Mouse (Mus musculus) embryonic facial prominence, embryonic 10.5 days (tissue): ENCODE measurements around the gene Glis1. TPM values are rescaled to one million over a fixed set of nuclear protein-coding genes. Genes with fewer than 3 reads are reported as not detected.

Source experiments
- DNase-seq: peaks from one replicate; pipeline ENCODE4 v3.0.0-alpha.2; 2017; ENCODE audit warnings: low spot score
- H3K27ac ChIP-seq: fragments of 300-500 bp; sonication (generic); replicated peaks from 2 replicates; pipeline ENCODE4 v1.5.1; 2016; ENCODE audit warnings: mild to moderate bottlenecking
- H3K27me3 ChIP-seq: fragments of 300-500 bp; sonication (generic); replicated peaks from 2 replicates; pipeline ENCODE4 v1.6.1; 2016; ENCODE audit warnings: low read depth, mild to moderate bottlenecking; ENCODE audit not compliant: poor library complexity, severe bottlenecking
- H3K36me3 ChIP-seq: fragments of 300-500 bp; sonication (generic); replicated peaks from 2 replicates; pipeline ENCODE4 v1.6.1; 2016; ENCODE audit warnings: mild to moderate bottlenecking, moderate library complexity
- H3K4me1 ChIP-seq: fragments of 300-500 bp; sonication (generic); 2 replicates; pipeline ENCODE4 v1.6.1; 2016
- H3K4me3 ChIP-seq: fragments of 300-500 bp; sonication (generic); 2 replicates; pipeline ENCODE4 v1.5.1; 2016; ENCODE audit warnings: mild to moderate bottlenecking, moderate library complexity
- H3K9me3 ChIP-seq: fragments of 300-500 bp; sonication (generic); 2 replicates; pipeline ENCODE4 v1.6.1; 2016; ENCODE audit warnings: mild to moderate bottlenecking
- WGBS: fragments of 180-500 bp; shearing (Covaris S2); methylation state at CpG from one replicate; pipeline ENCODE4 v1.1.7; 2016; 5-methylcytosine and 5-hydroxymethylcytosine counted together
- polyA plus RNA-seq: library from polyadenylated mRNA; unstranded; fragments of >200 nt; fragmentation: Nextera tagmentation; extraction: Ambion mirVana; gene quantifications from 2 replicates; pipeline ENCODE4 v1.2.1, GENCODE M21; 2016

Gene Glis1
- polyA plus RNA-seq, 1 experiment from 2014 or later: 7.3 TPM

- Histone ChIP-seq H3K4me3 (no peak overlapping the region), H3K36me3 (no peaks in the 10 kb centered on the region), H3K4me1 (peaks cover 31% of the 10 kb centered on the region), H3K27ac (peak overlapping the region; percentile 75), H3K9me3 (no peaks in the 10 kb centered on the region), H3K27me3 (peaks cover 29% of the 10 kb centered on the region)
- no peak for DNase-seq
- 70% methylated on average over 3 of the region's 3 CpGs for WGBS
These were observed 104.6 kb downstream of the Glis1 start for GRCm38 (mm10) chr4:107539021-107539420.

DNA sequence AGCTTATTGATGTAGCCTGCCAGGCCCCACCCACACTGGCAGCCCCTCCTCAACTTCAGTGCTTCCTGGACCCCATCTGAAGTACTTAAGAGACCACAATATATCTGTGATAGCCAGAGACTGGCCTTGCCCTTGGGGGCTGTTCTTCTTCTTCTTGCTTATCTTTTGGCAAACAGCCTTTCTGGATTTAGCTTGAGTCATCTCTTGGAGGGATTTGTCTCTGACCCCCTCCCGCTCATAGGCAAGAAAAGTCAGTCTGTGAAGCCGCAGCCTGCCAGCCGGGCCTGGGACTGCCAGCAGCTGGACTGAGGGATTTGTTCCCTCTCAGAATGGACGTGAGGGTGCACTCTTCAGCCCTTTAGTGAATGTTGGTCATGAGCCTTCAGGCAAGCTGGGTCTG is 107.4 kb downstream of the Glis1 start:
- 67% methylated on average over 4 of the region's 4 CpGs for WGBS
- peaks cover 36% of the 10 kb centered on the region for H3K4me1 ChIP-seq
- no peak overlapping the region for H3K4me3 ChIP-seq
- no peaks in the 10 kb centered on the region for H3K36me3 ChIP-seq
- no peak for DNase-seq
- H3K27ac ChIP-seq: no peak overlapping the region
- no peaks in the 10 kb centered on the region for H3K9me3 ChIP-seq
- peaks cover 12% of the 10 kb centered on the region for H3K27me3 ChIP-seq

DNA sequence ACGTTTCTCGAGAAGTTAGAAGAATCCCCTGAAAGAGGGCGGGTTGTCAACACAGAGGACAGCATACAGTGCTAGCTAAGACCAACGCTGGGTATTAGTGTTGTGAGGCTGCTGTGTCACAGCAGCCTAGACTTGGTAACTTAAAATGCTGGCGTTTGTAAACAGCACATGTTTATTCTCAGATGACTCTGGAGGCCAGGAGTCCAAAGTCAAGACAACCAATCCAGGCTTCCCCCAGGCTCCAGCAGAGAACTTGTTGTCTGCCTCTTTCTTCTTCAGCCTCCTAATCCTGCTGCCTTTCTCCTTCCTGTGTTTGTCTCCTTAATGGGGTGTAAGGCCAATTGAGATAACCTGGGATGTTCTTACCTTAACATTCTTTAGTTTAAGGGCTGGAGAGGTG is 110.5 kb downstream of the Glis1 start:
- Histone ChIP-seq H3K4me3 (no peak overlapping the region), H3K9me3 (no peaks in the 10 kb centered on the region), H3K27me3 (no peaks in the 10 kb centered on the region), H3K27ac (no peak overlapping the region), H3K36me3 (no peaks in the 10 kb centered on the region), H3K4me1 (peaks cover 19% of the 10 kb centered on the region)
- no peak for DNase-seq
- WGBS: 81% methylated on average over 5 of the region's 5 CpGs

- no peak for DNase-seq
- H3K4me1 ChIP-seq: peaks cover 24% of the 10 kb centered on the region
- no peaks in the 10 kb centered on the region for H3K36me3 ChIP-seq
- H3K27me3 ChIP-seq: no peaks in the 10 kb centered on the region
- H3K4me3 ChIP-seq: no peak overlapping the region
- H3K9me3 ChIP-seq: no peaks in the 10 kb centered on the region
- H3K27ac ChIP-seq: no peak overlapping the region
- 80% methylated on average over 1 of the region's 1 CpGs for WGBS
These were observed 111.3 kb downstream of the Glis1 start for GRCm38 (mm10) chr4:107545726-107546125.

DNA sequence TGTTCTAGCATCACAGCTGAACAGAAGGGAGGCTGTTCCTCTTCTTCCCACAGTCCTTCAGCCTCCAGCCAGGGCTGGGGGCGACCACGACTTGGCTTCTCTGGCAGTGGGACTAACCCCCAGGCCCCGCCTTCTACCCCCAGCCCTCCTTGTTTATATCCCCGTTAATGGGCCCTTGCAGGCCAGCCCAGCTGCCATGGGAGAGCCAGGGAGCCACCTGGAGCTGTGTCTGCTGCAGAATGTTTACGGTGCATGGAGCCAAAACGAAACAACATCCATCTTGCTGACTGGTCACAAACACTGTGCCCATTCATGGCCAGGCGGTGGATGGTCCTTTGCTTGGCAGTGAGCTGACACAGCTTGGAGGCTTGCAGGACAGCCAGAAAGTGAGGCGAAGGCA is 112.1 kb downstream of the Glis1 start:
- Histone ChIP-seq H3K9me3 (no peaks in the 10 kb centered on the region), H3K4me1 (peaks cover 24% of the 10 kb centered on the region), H3K27ac (no peak overlapping the region), H3K27me3 (no peaks in the 10 kb centered on the region), H3K4me3 (no peak overlapping the region), H3K36me3 (no peaks in the 10 kb centered on the region)
- WGBS: 68% methylated on average over 8 of the region's 8 CpGs
- DNase-seq: no peak

GRCm38 (mm10) chr4:107550096-107550495 is 115.7 kb downstream of the Glis1 start:
- no peaks in the 10 kb centered on the region for H3K36me3 ChIP-seq
- H3K4me3 ChIP-seq: no peak overlapping the region
- peaks cover 19% of the 10 kb centered on the region for H3K4me1 ChIP-seq
- no peak overlapping the region for H3K27ac ChIP-seq
- no peaks in the 10 kb centered on the region for H3K9me3 ChIP-seq
- no peaks in the 10 kb centered on the region for H3K27me3 ChIP-seq
- no peak for DNase-seq
- WGBS: 91% methylated on average over 10 of the region's 10 CpGs

GRCm38 (mm10) chr4:107550546-107550945 is 116.2 kb downstream of the Glis1 start:
- H3K4me3 ChIP-seq: no peak overlapping the region
- no peaks in the 10 kb centered on the region for H3K9me3 ChIP-seq
- peaks cover 19% of the 10 kb centered on the region for H3K4me1 ChIP-seq
- H3K36me3 ChIP-seq: no peaks in the 10 kb centered on the region
- no peak overlapping the region; the same call in 1 of the 2 replicates for H3K27ac ChIP-seq
- no peak for DNase-seq
- H3K27me3 ChIP-seq: no peaks in the 10 kb centered on the region
- 64% methylated on average over 3 of the region's 3 CpGs for WGBS

DNA sequence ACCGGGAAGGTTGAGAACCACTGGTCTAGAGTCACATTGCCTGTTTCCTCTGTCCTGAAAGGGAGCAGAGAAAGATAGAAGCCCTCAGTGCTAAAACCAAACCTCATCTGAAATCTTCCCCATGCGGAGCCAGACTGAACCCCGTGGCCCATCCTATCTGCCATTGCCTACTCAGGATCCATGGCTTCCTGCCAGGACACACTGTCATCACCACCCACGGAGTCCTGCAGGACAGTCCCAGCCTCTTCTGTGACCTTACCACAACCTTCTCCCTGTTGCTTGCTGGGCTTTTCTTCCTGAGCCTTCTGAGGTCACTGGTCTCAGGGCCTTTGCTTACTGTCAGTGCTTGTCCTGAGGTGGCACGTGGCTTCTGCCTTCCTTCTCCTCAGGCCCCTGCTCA is 118.3 kb downstream of the Glis1 start:
- 82% methylated on average over 5 of the region's 5 CpGs for WGBS
- H3K27me3 ChIP-seq: no peaks in the 10 kb centered on the region
- no peak overlapping the region for H3K4me3 ChIP-seq
- H3K36me3 ChIP-seq: no peaks in the 10 kb centered on the region
- no peak overlapping the region for H3K27ac ChIP-seq
- no peaks in the 10 kb centered on the region for H3K9me3 ChIP-seq
- no peak for DNase-seq
- H3K4me1 ChIP-seq: peaks cover 24% of the 10 kb centered on the region

DNA sequence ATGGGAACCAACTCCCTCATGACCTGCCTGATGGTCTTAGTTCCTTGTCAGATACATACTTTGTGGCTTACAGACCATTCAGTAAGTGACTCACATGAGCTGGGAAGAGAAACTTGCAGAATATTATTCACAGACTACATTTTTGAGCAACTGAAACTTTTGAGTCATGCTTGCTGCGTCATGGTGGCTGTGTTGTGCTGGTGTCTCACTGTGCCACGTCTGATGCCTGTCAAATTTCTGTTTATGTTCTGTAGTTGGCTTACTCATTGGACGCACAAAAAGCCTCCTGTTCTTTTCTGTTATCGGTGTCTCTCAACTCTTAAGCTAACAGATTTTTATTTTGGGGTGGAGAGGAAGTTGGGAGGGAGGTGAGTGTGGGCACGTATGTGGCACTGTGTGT is 119.4 kb downstream of the Glis1 start:
- WGBS: 80% methylated on average over 5 of the region's 5 CpGs
- H3K4me3 ChIP-seq: no peak overlapping the region
- no peaks in the 10 kb centered on the region for H3K36me3 ChIP-seq
- DNase-seq: no peak
- H3K4me1 ChIP-seq: peaks cover 35% of the 10 kb centered on the region
- H3K9me3 ChIP-seq: no peaks in the 10 kb centered on the region
- no peak overlapping the region for H3K27ac ChIP-seq
- no peaks in the 10 kb centered on the region for H3K27me3 ChIP-seq

GRCm38 (mm10) chr4:107558801-107559200 is 124.4 kb downstream of the Glis1 start:
- Histone ChIP-seq H3K9me3 (no peaks in the 10 kb centered on the region), H3K36me3 (no peaks in the 10 kb centered on the region), H3K27me3 (peaks cover 11% of the 10 kb centered on the region; the same call in 1 of the 2 replicates), H3K27ac (no peak overlapping the region), H3K4me3 (no peak overlapping the region), H3K4me1 (peaks cover 35% of the 10 kb centered on the region)
- WGBS: 58% methylated on average over 3 of the region's 3 CpGs
- DNase-seq: no peak

DNA sequence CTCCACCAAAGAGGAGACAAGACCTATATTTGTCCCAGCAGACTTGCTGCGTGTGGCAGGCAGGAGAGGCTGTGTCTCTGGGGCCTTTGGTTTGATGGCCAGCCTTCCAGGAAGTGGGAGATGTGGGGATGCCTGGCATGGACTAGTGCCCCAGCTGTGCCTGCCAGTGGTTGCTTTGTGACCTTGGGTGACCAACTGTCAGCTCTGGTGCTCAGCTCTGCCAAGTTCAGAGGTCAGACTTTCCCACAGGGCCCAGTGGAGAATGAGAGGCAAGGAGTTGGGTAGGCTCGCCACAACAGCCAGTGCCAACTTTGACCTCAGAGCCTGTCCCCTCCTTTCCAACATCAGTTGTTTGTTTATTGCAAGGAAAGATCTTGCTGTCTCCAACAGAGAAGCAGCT is 126.7 kb downstream of the Glis1 start:
- no peak overlapping the region for H3K27ac ChIP-seq
- peaks cover 24% of the 10 kb centered on the region; the same call in 1 of the 2 replicates for H3K27me3 ChIP-seq
- WGBS: 84% methylated on average over 2 of the region's 2 CpGs
- peaks cover 47% of the 10 kb centered on the region for H3K4me1 ChIP-seq
- no peaks in the 10 kb centered on the region for H3K9me3 ChIP-seq
- H3K4me3 ChIP-seq: no peak overlapping the region
- no peak for DNase-seq
- H3K36me3 ChIP-seq: no peaks in the 10 kb centered on the region

DNA sequence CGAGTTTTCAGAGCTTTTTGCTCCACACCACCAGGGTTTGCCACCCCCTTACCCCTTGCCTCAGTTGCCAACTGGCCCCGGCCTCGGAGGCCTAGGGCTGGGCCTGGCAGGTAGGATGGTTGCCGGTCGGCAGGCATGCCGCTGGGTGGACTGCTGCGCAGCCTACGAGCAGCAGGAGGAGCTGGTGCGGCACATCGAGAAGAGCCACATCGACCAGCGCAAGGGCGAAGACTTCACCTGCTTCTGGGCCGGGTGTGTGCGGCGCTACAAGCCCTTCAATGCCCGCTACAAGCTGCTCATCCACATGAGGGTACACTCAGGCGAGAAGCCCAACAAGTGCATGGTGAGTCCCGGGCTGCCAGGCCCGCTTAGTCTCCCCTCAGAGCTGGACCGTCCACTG is 133.8 kb downstream of the Glis1 start:
- Histone ChIP-seq H3K4me1 (peaks cover 73% of the 10 kb centered on the region), H3K4me3 (no peak overlapping the region), H3K36me3 (no peaks in the 10 kb centered on the region), H3K27ac (peak overlapping the region; percentile 54; the same call in 1 of the 2 replicates), H3K9me3 (no peaks in the 10 kb centered on the region), H3K27me3 (peaks cover 53% of the 10 kb centered on the region)
- peak; percentile 44 for DNase-seq
- whole genome bisulfite sequencing: 72% methylated on average over 21 of the region's 21 CpGs

DNA sequence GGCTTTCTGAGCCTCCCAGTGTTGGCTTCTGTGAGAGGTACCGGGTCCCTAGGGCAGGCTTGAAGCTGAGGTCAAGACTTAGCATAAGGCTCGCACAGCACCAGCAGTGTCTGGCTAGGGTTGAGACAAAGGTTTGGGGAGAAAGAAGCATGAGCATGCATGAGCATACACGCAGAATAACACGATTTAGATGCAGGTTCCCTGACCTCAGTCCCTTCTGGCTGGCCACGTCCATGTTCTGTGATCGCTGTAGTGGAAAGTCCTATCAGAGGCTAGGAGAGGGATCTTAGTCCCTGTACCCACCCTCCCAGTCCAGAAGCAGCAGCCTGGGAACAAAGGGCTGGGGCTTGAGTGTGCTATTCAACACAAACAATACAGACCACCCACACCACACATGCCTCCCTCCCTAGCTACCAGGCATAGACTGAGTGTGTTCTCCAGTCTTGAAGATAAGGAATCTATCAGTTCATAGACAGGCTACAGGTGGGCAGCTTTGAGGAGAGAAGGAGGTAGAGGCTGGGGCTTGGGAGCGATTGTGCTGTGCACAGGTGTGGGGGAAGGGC is 134.6 kb downstream of the Glis1 start:
- Histone ChIP-seq H3K27ac (peak overlapping the region; percentile 54; the same call in 1 of the 2 replicates), H3K4me3 (no peak overlapping the region), H3K36me3 (no peaks in the 10 kb centered on the region), H3K27me3 (peaks cover 46% of the 10 kb centered on the region), H3K4me1 (peaks cover 73% of the 10 kb centered on the region), H3K9me3 (no peaks in the 10 kb centered on the region)
- 80% methylated on average over 7 of the region's 7 CpGs for WGBS
- DNase-seq: no peak
